Mouse (Mus musculus) hindbrain, embryonic 15.5 days (tissue): ENCODE results near the gene Tle3. TPM values are rescaled to one million over a fixed set of nuclear protein-coding genes. Genes with fewer than 3 reads are reported as not detected.
A peak's percentile ranks its signal among the peaks of the same experiment; 100 is the strongest.

ENCODE experiments used
- ATAC-seq: fragments of 200-750 bp; cut with Nextera tagmentation; 2 replicates; pipeline ENCODE4 v1.8.0; 2017; ENCODE audit warnings: low read depth, moderate number of reproducible peaks, moderate TSS enrichment; ENCODE audit not compliant: low FRiP score
- H3K27ac ChIP-seq: fragments of 300-500 bp; sonication (generic); replicated peaks from 2 replicates; pipeline ENCODE4 v1.5.1; 2015; ENCODE audit warnings: mild to moderate bottlenecking, inconsistent platforms
- H3K27me3 ChIP-seq: fragments of 300-500 bp; sonication (generic); 2 replicates; pipeline ENCODE4 v1.6.1; 2015; ENCODE audit warnings: control low read depth, inconsistent platforms
- H3K36me3 ChIP-seq: fragments of 300-500 bp; sonication (generic); 2 replicates; pipeline ENCODE4 v1.6.1; 2015; ENCODE audit warnings: control low read depth, inconsistent platforms
- H3K4me1 ChIP-seq: fragments of 300-500 bp; sonication (generic); replicated peaks from 2 replicates; pipeline ENCODE4 v1.6.1; 2015; ENCODE audit warnings: control low read depth, inconsistent platforms
- H3K4me2 ChIP-seq: fragments of 300-500 bp; sonication (generic); 2 replicates; pipeline ENCODE4 v1.6.1; 2015; ENCODE audit warnings: moderate library complexity, mild to moderate bottlenecking, inconsistent platforms
- H3K4me3 ChIP-seq: fragments of 300-500 bp; sonication (generic); 2 replicates; pipeline ENCODE4 v1.5.1; 2015; ENCODE audit warnings: mild to moderate bottlenecking, inconsistent platforms
- H3K9ac ChIP-seq: fragments of 300-500 bp; sonication (generic); 2 replicates; pipeline ENCODE4 v1.6.1; 2015; ENCODE audit warnings: inconsistent platforms
- H3K9me3 ChIP-seq: fragments of 300-500 bp; sonication (generic); 2 replicates; pipeline ENCODE4 v1.6.1; 2016; ENCODE audit warnings: control low read depth, inconsistent platforms
- WGBS: fragments of 180-500 bp; shearing (Covaris S2); methylation state at CpG from one replicate; pipeline ENCODE4 v1.1.7; 2015; 5-methylcytosine and 5-hydroxymethylcytosine counted together
- polyA plus RNA-seq: library from polyadenylated mRNA; unstranded; fragments of >200 nt; fragmentation: Nextera tagmentation; extraction: Ambion mirVana; gene quantifications from 2 replicates; pipeline ENCODE4 v1.2.1, GENCODE M21; 2015

The Tle3 gene
- polyA plus RNA-seq, 1 experiment from 2014 or later, result 28.8 TPM

- Histone ChIP-seq H3K9ac (no peak overlapping the region), H3K27ac (no peak overlapping the region), H3K36me3 (no peaks in the 10 kb centered on the region; the same call in none of the 2 replicates), H3K4me2 (peak overlapping the region; percentile 91; the same call in 1 of the 2 replicates), H3K4me1 (peaks cover 94% of the 10 kb centered on the region), H3K27me3 (no peaks in the 10 kb centered on the region), H3K4me3 (no peak overlapping the region), H3K9me3 (no peaks in the 10 kb centered on the region)
- ATAC-seq, result no peak
- 53% methylated on average over 11 of the region's 11 CpGs for WGBS
Measured at GRCm38 (mm10) chr9:61379016-61379634, 7.0 kb downstream of the Tle3 start.

- Histone ChIP-seq H3K9ac (no peak overlapping the region), H3K4me1 (peaks cover 94% of the 10 kb centered on the region), H3K4me3 (no peak overlapping the region), H3K36me3 (no peaks in the 10 kb centered on the region; the same call in none of the 2 replicates), H3K27ac (no peak overlapping the region), H3K4me2 (peak overlapping the region; percentile 25), H3K9me3 (no peaks in the 10 kb centered on the region), H3K27me3 (no peaks in the 10 kb centered on the region)
- no peak for ATAC-seq
- 16% methylated on average over 18 of the region's 18 CpGs for WGBS
Measured at GRCm38 (mm10) chr9:61380258-61381062, 8.3 kb downstream of the Tle3 start.

GRCm38 (mm10) chr9:61381063-61381408 lies 8.9 kb downstream of the Tle3 start:
- Histone ChIP-seq H3K27ac (no peak overlapping the region), H3K4me2 (peak overlapping the region; percentile 25; the same call in 1 of the 2 replicates), H3K9me3 (no peaks in the 10 kb centered on the region), H3K9ac (no peak overlapping the region), H3K36me3 (no peaks in the 10 kb centered on the region; the same call in none of the 2 replicates), H3K27me3 (no peaks in the 10 kb centered on the region), H3K4me3 (no peak overlapping the region), H3K4me1 (peaks cover 94% of the 10 kb centered on the region)
- 28% methylated on average over 2 of the region's 2 CpGs for WGBS
- ATAC-seq, result no peak

GRCm38 (mm10) chr9:61381445-61381844 lies 9.3 kb downstream of the Tle3 start:
- H3K4me2 ChIP-seq, result no peak overlapping the region
- 78% methylated on average over 3 of the region's 3 CpGs for WGBS
- no peak overlapping the region for H3K9ac ChIP-seq

GRCm38 (mm10) chr9:61382595-61383186 lies 10.5 kb downstream of the Tle3 start:
- Histone ChIP-seq H3K36me3 (peaks cover 4% of the 10 kb centered on the region), H3K9me3 (no peaks in the 10 kb centered on the region), H3K9ac (no peak overlapping the region), H3K27ac (no peak overlapping the region), H3K27me3 (no peaks in the 10 kb centered on the region), H3K4me2 (no peak overlapping the region), H3K4me3 (no peak overlapping the region), H3K4me1 (peaks cover 93% of the 10 kb centered on the region)
- WGBS, result 72% methylated on average over 8 of the region's 8 CpGs
- ATAC-seq, result no peak

More at GRCm38 (mm10) chr9:61381445-61381844, 9.3 kb downstream of the Tle3 start:
- Histone ChIP-seq H3K9me3 (no peaks in the 10 kb centered on the region), H3K27ac (no peak overlapping the region), H3K4me1 (peaks cover 94% of the 10 kb centered on the region), H3K4me3 (no peak overlapping the region), H3K27me3 (no peaks in the 10 kb centered on the region), H3K36me3 (no peaks in the 10 kb centered on the region; the same call in none of the 2 replicates)
- ATAC-seq, result no peak

GRCm38 (mm10) chr9:61384101-61384500 lies 11.9 kb downstream of the Tle3 start:
- H3K4me2 ChIP-seq, result no peak overlapping the region
- H3K9ac ChIP-seq, result no peak overlapping the region
- H3K27me3 ChIP-seq, result no peaks in the 10 kb centered on the region
- H3K27ac ChIP-seq, result no peak overlapping the region
- peaks cover 93% of the 10 kb centered on the region for H3K4me1 ChIP-seq
- 42% methylated on average over 6 of the region's 6 CpGs for WGBS
- H3K9me3 ChIP-seq, result no peaks in the 10 kb centered on the region
- H3K4me3 ChIP-seq, result no peak overlapping the region
- ATAC-seq, result no peak
- peaks cover 5% of the 10 kb centered on the region for H3K36me3 ChIP-seq

GRCm38 (mm10) chr9:61384646-61385443 lies 12.7 kb downstream of the Tle3 start:
- peak; percentile 12; the same call in 1 of the 2 replicates for ATAC-seq
- H3K9ac ChIP-seq, result peak overlapping the region; percentile 7; the same call in 1 of the 2 replicates
- H3K36me3 ChIP-seq, result peaks cover 5% of the 10 kb centered on the region
- H3K27ac ChIP-seq, result 0 out of 2 replicates have a peak overlapping the region, but pooled peaks have one; percentile 21
- peaks cover 86% of the 10 kb centered on the region for H3K4me1 ChIP-seq
- H3K4me2 ChIP-seq, result peak overlapping the region; percentile 34
- no peaks in the 10 kb centered on the region for H3K27me3 ChIP-seq
- no peak overlapping the region for H3K4me3 ChIP-seq
- H3K9me3 ChIP-seq, result no peaks in the 10 kb centered on the region
- WGBS, result 11% methylated on average over 16 of the region's 16 CpGs

- no peak overlapping the region for H3K4me3 ChIP-seq
- peaks cover 5% of the 10 kb centered on the region for H3K36me3 ChIP-seq
- 8% methylated on average over 8 of the region's 8 CpGs for WGBS
- no peaks in the 10 kb centered on the region for H3K9me3 ChIP-seq
- no peak overlapping the region for H3K27ac ChIP-seq
- H3K4me1 ChIP-seq, result peaks cover 77% of the 10 kb centered on the region
- no peak overlapping the region for H3K9ac ChIP-seq
- no peaks in the 10 kb centered on the region for H3K27me3 ChIP-seq
- H3K4me2 ChIP-seq, result peak overlapping the region; percentile 34
- no peak for ATAC-seq
Measured at GRCm38 (mm10) chr9:61385753-61386152, 13.6 kb downstream of the Tle3 start.

GRCm38 (mm10) chr9:61386314-61386713 lies 14.1 kb downstream of the Tle3 start:
- peaks cover 71% of the 10 kb centered on the region for H3K4me1 ChIP-seq
- no peak for ATAC-seq
- H3K27ac ChIP-seq, result no peak overlapping the region
- no peaks in the 10 kb centered on the region for H3K27me3 ChIP-seq
- peaks cover 5% of the 10 kb centered on the region for H3K36me3 ChIP-seq
- no peak overlapping the region for H3K9ac ChIP-seq
- no peak overlapping the region for H3K4me3 ChIP-seq
- 44% methylated on average over 2 of the region's 2 CpGs for WGBS
- H3K4me2 ChIP-seq, result no peak overlapping the region
- H3K9me3 ChIP-seq, result no peaks in the 10 kb centered on the region

- Histone ChIP-seq H3K27me3 (no peaks in the 10 kb centered on the region), H3K27ac (no peak overlapping the region), H3K9ac (no peak overlapping the region), H3K9me3 (no peaks in the 10 kb centered on the region), H3K4me2 (no peak overlapping the region), H3K4me3 (no peak overlapping the region), H3K4me1 (peaks cover 73% of the 10 kb centered on the region), H3K36me3 (peaks cover 5% of the 10 kb centered on the region; the same call in 1 of the 2 replicates)
- WGBS, result 74% methylated on average over 5 of the region's 5 CpGs
- ATAC-seq, result no peak
Measured at GRCm38 (mm10) chr9:61387797-61388196, 15.6 kb downstream of the Tle3 start.

GRCm38 (mm10) chr9:61388214-61388613 lies 16.0 kb downstream of the Tle3 start:
- H3K4me3 ChIP-seq, result no peak overlapping the region
- no peak overlapping the region for H3K4me2 ChIP-seq
- no peaks in the 10 kb centered on the region for H3K27me3 ChIP-seq
- no peaks in the 10 kb centered on the region for H3K9me3 ChIP-seq
- H3K36me3 ChIP-seq, result peaks cover 6% of the 10 kb centered on the region
- peaks cover 70% of the 10 kb centered on the region for H3K4me1 ChIP-seq
- no peak for ATAC-seq
- H3K27ac ChIP-seq, result no peak overlapping the region
- 57% methylated on average over 12 of the region's 12 CpGs for WGBS
- H3K9ac ChIP-seq, result no peak overlapping the region
